Mouse (Mus musculus) testis, adult 2 months (tissue): ENCODE measurements at regions not wholly inside any gene's neighbourhood (a gene's known extent, or its start where the extent isn't known, plus 50 kb on each side); places are given as distances from the start of the nearest gene placed in this dataset.

ENCODE experiments used
- CTCF ChIP-seq: fragments of 200-500 bp; IDR thresholded peaks from 2 replicates; pipeline ENCODE4 v1.5.1; 2012; ENCODE audit warnings: low read depth, mild to moderate bottlenecking, inconsistent platforms, low read length, moderate library complexity; ENCODE audit not compliant: control insufficient read depth, insufficient read depth, insufficient replicate concordance
- POLR2A ChIP-seq: fragments of 200-500 bp; IDR thresholded peaks from 2 replicates; pipeline ENCODE4 v1.6.1; 2012; ENCODE audit warnings: low read depth, mild to moderate bottlenecking, inconsistent platforms, low read length, moderate library complexity; ENCODE audit not compliant: control insufficient read depth

DNA sequence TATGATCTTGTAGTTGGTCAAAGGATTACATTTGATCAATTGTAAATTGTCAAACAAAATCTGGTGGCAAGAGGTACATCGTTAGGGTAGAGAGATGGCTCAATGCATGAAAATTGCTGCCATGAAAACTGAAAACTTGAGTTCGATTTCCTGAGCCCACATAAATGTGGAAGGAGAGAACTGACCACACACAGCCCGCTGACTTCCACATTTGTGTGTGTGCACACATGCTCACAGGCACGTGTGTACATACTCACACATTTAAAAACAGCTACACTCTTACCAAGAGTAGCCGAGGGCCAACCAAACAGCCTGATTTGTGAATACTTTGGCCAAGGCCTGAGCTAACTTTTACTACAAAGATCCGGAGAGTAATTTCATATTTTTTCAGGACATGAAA, 60.5 kb upstream of the Smg1 start:
- TF ChIP-seq POLR2A, result no peak
- TF ChIP-seq CTCF, result no peak
